Mouse (Mus musculus): ENCODE measurements around the gene Arf6. TPM values are rescaled to one million over a fixed set of nuclear protein-coding genes. Genes with fewer than 3 reads are reported as not detected.
"Not testable (repeated sequence)": the region's sequence is repeated elsewhere in the genome, so short reads cannot be mapped to it uniquely, and the experiment has no call there.

Gene Arf6
- total and polyA plus RNA-seq, 2 experiments from 2014 or later = 41.6 to 112 TPM

GRCm38 (mm10) chr12:69372731-69373331 is 881 bp downstream of the Arf6 start:
- Histone ChIP-seq H3K27ac (peak overlapping the region; percentile 96), H3K27me3 (ENCODE audit: insufficient read depth, low read length) (no peaks in the 10 kb centered on the region), H3K36me3 (ENCODE audit: insufficient read depth, low read length) (no peaks in the 10 kb centered on the region), H3K4me1 (ENCODE audit: insufficient read depth, low read length) (peaks cover 9% of the 10 kb centered on the region; the same call in 1 of the 2 replicates), H3K9me3 (ENCODE audit: low read length) (no peaks in the 10 kb centered on the region), H3K4me2 (ENCODE audit: low read depth, low read length) (peak overlapping the region; percentile 95), H3K9ac (replicated peaks; ENCODE audit: low read length) (peak overlapping the region; percentile 97), H3K4me3 (ENCODE audit: low read length) (peak overlapping the region; percentile 100)
- 0% methylated on average over 42 of the region's 42 CpGs for WGBS
- peak; percentile 39 for DNase-seq (ENCODE audit: low spot score)
- no peak for TF ChIP-seq CTCF (IDR thresholded peaks at IDR 0.05; ENCODE audit: low read depth)
- ATAC-seq = peak; percentile 15; the same call in 1 of the 2 replicates

GRCm38 (mm10) chr12:69373850-69374766 is 2.2 kb downstream of the Arf6 start:
- Histone ChIP-seq H3K9me3 (ENCODE audit: low read length) (no peaks in the 10 kb centered on the region), H3K27ac (no peak overlapping the region), H3K4me2 (ENCODE audit: low read depth, low read length) (peak overlapping the region; percentile 95), H3K27me3 (ENCODE audit: insufficient read depth, low read length) (no peaks in the 10 kb centered on the region), H3K9ac (replicated peaks; ENCODE audit: low read length) (peak overlapping the region; percentile 97; the same call in 1 of the 2 replicates), H3K36me3 (ENCODE audit: insufficient read depth, low read length) (no peaks in the 10 kb centered on the region), H3K4me3 (ENCODE audit: low read length) (peak overlapping the region; percentile 100), H3K4me1 (ENCODE audit: insufficient read depth, low read length) (peaks cover 9% of the 10 kb centered on the region; the same call in 1 of the 2 replicates)
- 34% methylated on average over 11 of the region's 11 CpGs for WGBS
- ATAC-seq = no peak
- no peak for TF ChIP-seq CTCF (IDR thresholded peaks at IDR 0.05; ENCODE audit: low read depth)
- no peak for DNase-seq (ENCODE audit: low spot score)

GRCm38 (mm10) chr12:69376132-69376531 is 4.2 kb downstream of the Arf6 start:
- WGBS = 83% methylated on average over 2 of the region's 2 CpGs
- no peak for TF ChIP-seq CTCF (IDR thresholded peaks at IDR 0.05; ENCODE audit: low read depth)
- H3K4me1 ChIP-seq (ENCODE audit: insufficient read depth, low read length) = peaks cover 9% of the 10 kb centered on the region; the same call in 1 of the 2 replicates

GRCm38 (mm10) chr12:69377188-69377587 is 5.2 kb downstream of the Arf6 start:
- Histone ChIP-seq H3K4me1 (ENCODE audit: insufficient read depth, low read length) (peaks cover 9% of the 10 kb centered on the region; the same call in 1 of the 2 replicates), H3K4me3 (ENCODE audit: low read length) (no peak overlapping the region), H3K36me3 (ENCODE audit: insufficient read depth, low read length) (no peaks in the 10 kb centered on the region), H3K27ac (no peak overlapping the region), H3K4me2 (ENCODE audit: low read depth, low read length) (no peak overlapping the region), H3K9me3 (ENCODE audit: low read length) (no peaks in the 10 kb centered on the region), H3K27me3 (ENCODE audit: insufficient read depth, low read length) (no peaks in the 10 kb centered on the region), H3K9ac (replicated peaks; ENCODE audit: low read length) (no peak overlapping the region)
- DNase-seq (ENCODE audit: low spot score) (no peak), ATAC-seq (no peak)
- 95% methylated on average over 1 of the region's 1 CpGs for WGBS
- TF ChIP-seq CTCF (IDR thresholded peaks at IDR 0.05; ENCODE audit: low read depth) = no peak

More at GRCm38 (mm10) chr12:69376132-69376531, 4.2 kb downstream of the Arf6 start:
- H3K9ac ChIP-seq (replicated peaks; ENCODE audit: low read length) = no peak overlapping the region
- ATAC-seq (no peak), DNase-seq (ENCODE audit: low spot score) (no peak)
- no peaks in the 10 kb centered on the region for H3K27me3 ChIP-seq (ENCODE audit: insufficient read depth, low read length)
- no peak overlapping the region for H3K4me2 ChIP-seq (ENCODE audit: low read depth, low read length)
- H3K9me3 ChIP-seq (ENCODE audit: low read length) = no peaks in the 10 kb centered on the region
- no peak overlapping the region for H3K4me3 ChIP-seq (ENCODE audit: low read length)
- no peaks in the 10 kb centered on the region for H3K36me3 ChIP-seq (ENCODE audit: insufficient read depth, low read length)
- no peak overlapping the region for H3K27ac ChIP-seq

GRCm38 (mm10) chr12:69377636-69378035 is 5.7 kb downstream of the Arf6 start:
- not testable (repeated sequence) for H3K9me3 ChIP-seq (ENCODE audit: low read length); H3K4me3 ChIP-seq (ENCODE audit: low read length); H3K9ac ChIP-seq (replicated peaks; ENCODE audit: low read length); H3K4me2 ChIP-seq (ENCODE audit: low read depth, low read length); H3K4me1 ChIP-seq (ENCODE audit: insufficient read depth, low read length); DNase-seq (ENCODE audit: low spot score); H3K36me3 ChIP-seq (ENCODE audit: insufficient read depth, low read length); H3K27me3 ChIP-seq (ENCODE audit: insufficient read depth, low read length); H3K27ac ChIP-seq; ATAC-seq
- WGBS = 96% methylated on average over 6 of the region's 6 CpGs

- Histone ChIP-seq H3K9ac (replicated peaks; ENCODE audit: low read length) (no peak overlapping the region), H3K27ac (no peak overlapping the region), H3K4me3 (ENCODE audit: low read length) (no peak overlapping the region), H3K4me2 (ENCODE audit: low read depth, low read length) (no peak overlapping the region), H3K27me3 (ENCODE audit: insufficient read depth, low read length) (no peaks in the 10 kb centered on the region), H3K4me1 (ENCODE audit: insufficient read depth, low read length) (peaks cover 1% of the 10 kb centered on the region; the same call in 1 of the 2 replicates), H3K36me3 (ENCODE audit: insufficient read depth, low read length) (no peaks in the 10 kb centered on the region), H3K9me3 (ENCODE audit: low read length) (no peaks in the 10 kb centered on the region)
- ATAC-seq = no peak
- WGBS = 88% methylated on average over 11 of the region's 11 CpGs
- no peak for DNase-seq (ENCODE audit: low spot score)
- no peak for TF ChIP-seq CTCF (IDR thresholded peaks at IDR 0.05; ENCODE audit: low read depth)
Measured at GRCm38 (mm10) chr12:69378558-69379454, 6.9 kb downstream of the Arf6 start.
